Mouse (Mus musculus) small intestine, adult 2 months (tissue): ENCODE results near the gene Galp. TPM values are rescaled to one million over a fixed set of nuclear protein-coding genes. Genes with fewer than 3 reads are reported as not detected.
A peak's percentile ranks its signal among the peaks of the same experiment; 100 is the strongest.
"Not testable (repeated sequence)": the region's sequence is repeated elsewhere in the genome, so short reads cannot be mapped to it uniquely, and the experiment has no call there.

Experiments
- H3K27ac ChIP-seq: fragments of 200-500 bp; 2 replicates; pipeline ENCODE4 v1.5.1; 2012; ENCODE audit warnings: low read depth, low read length, control low read depth, inconsistent platforms; ENCODE audit not compliant: insufficient read depth
- H3K27me3 ChIP-seq: fragments of 200-500 bp; 2 replicates; pipeline ENCODE4 v1.6.1; 2012; ENCODE audit warnings: mild to moderate bottlenecking, moderate library complexity, low read length, inconsistent platforms; ENCODE audit not compliant: control insufficient read depth, insufficient read depth
- H3K36me3 ChIP-seq: fragments of 200-500 bp; 2 replicates; pipeline ENCODE4 v1.6.1; 2012; ENCODE audit warnings: mild to moderate bottlenecking, low read length, control low read depth, inconsistent platforms; ENCODE audit not compliant: control insufficient read depth, insufficient read depth
- H3K4me1 ChIP-seq: fragments of 200-500 bp; 2 replicates; pipeline ENCODE4 v1.6.1; 2012; ENCODE audit warnings: low read length, inconsistent platforms, mixed read lengths; ENCODE audit not compliant: control insufficient read depth, insufficient read depth, insufficient read length
- H3K4me3 ChIP-seq: fragments of 200-500 bp; 2 replicates; pipeline ENCODE4 v1.5.1; 2012; ENCODE audit warnings: low read depth, mild to moderate bottlenecking, control low read depth, inconsistent platforms, low read length, moderate library complexity
- CTCF ChIP-seq: fragments of 200-500 bp; IDR thresholded peaks from 2 replicates; pipeline ENCODE4 v1.5.1; 2012; ENCODE audit warnings: low read depth, mild to moderate bottlenecking, control low read depth, inconsistent platforms, low read length, moderate library complexity, mixed read lengths; ENCODE audit not compliant: insufficient replicate concordance, insufficient read length; ENCODE audit errors: extremely low read depth
- POLR2A ChIP-seq: fragments of 200-500 bp; IDR thresholded peaks from 2 replicates; pipeline ENCODE4 v1.6.1; 2012; ENCODE audit warnings: low read depth, mild to moderate bottlenecking, control low read depth, inconsistent platforms, low read length, moderate library complexity
- WGBS: fragments of 180-500 bp; shearing (Covaris S2); methylation state at CpG from one replicate; pipeline ENCODE4 v1.1.7; 2018; 5-methylcytosine and 5-hydroxymethylcytosine counted together
- polyA plus RNA-seq: library from polyadenylated mRNA; depleted of rRNA; stranded (reverse); fragments of >200 nt; gene quantifications from 2 replicates; pipeline ENCODE4 v1.2.3, GENCODE M21; 2012

Gene Galp
- polyA plus RNA-seq, 1 experiment, result not detected

DNA sequence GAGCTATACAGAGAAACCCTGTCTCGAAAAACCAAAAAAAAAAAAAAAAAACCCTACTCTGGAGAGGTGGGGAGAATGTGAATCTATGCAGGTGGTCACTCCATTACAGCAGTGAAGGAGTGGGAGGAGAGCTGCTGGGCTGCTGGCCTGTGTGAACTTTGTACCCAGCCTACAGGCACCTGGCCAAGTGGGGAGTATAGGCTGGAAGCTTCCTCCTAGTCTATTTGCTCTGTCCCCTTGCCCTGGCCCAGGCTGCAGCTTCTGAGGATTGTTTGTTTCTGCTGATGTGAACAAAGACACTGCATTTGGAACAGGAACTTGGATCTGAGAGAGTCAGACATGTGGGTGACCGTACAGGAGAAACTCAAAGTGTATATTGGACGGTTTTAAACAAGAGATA lies 27.5 kb upstream of the Galp start:
- no peak overlapping the region for H3K4me3 ChIP-seq
- no peaks in the 10 kb centered on the region for H3K36me3 ChIP-seq
- no peak for TF ChIP-seq POLR2A
- no peak for TF ChIP-seq CTCF
- no peaks in the 10 kb centered on the region for H3K27me3 ChIP-seq
- peak overlapping the region; percentile 69 for H3K27ac ChIP-seq
- 17% methylated on average over 3 of the region's 3 CpGs for WGBS
- peaks cover 5% of the 10 kb centered on the region; the same call in 1 of the 2 replicates for H3K4me1 ChIP-seq

DNA sequence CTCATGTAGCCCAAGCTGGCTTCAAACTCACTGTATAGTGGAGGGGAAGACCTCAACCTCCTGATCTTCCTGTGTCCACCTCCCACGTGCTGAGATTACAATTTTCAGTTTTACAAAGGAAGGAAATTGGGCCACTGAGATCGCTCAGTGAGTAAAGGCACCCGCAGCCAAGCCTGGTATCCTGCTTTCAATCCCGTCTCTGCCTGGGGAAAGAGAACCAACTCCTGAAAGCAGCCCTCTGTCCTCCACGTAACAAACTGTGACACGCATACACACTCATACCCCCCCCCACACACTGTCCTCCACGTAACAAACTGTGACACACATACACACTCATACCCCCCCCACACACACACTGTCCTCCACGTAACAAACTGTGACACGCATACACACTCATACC lies 26.5 kb upstream of the Galp start:
- TF ChIP-seq POLR2A (no peak), CTCF (no peak)
- peak overlapping the region; percentile 44; the same call in 1 of the 2 replicates for H3K27ac ChIP-seq
- 72% methylated on average over 9 of the region's 9 CpGs for WGBS
- no peaks in the 10 kb centered on the region for H3K36me3 ChIP-seq
- no peaks in the 10 kb centered on the region for H3K27me3 ChIP-seq
- H3K4me1 ChIP-seq, result peaks cover 5% of the 10 kb centered on the region; the same call in 1 of the 2 replicates
- H3K4me3 ChIP-seq, result no peak overlapping the region

DNA sequence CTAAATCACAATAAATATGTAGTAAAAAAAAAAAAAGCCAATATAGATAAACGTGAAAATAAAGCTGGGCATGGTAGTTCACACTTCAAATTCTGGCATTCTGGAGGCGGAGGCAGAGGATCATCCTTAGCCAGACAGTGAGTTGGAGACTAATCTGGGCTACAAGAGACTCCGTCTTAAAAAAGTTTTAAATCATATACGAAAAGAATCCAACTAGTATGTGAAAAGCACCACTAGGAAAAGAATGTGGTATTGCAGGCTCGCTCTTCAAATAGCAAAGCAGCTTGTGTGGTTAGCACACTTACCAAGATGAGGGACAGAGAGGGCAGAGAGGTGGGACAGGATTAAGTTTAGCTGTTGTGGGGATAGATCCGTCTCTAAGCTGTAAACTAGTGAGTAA lies 26.0 kb upstream of the Galp start:
- H3K36me3 ChIP-seq, result 0 out of 2 replicates have a peak, but pooled peaks cover 1% of the 10 kb centered on the region
- H3K27ac ChIP-seq, result peak overlapping the region; percentile 41
- 49% methylated on average over 6 of the region's 6 CpGs for WGBS
- H3K4me1 ChIP-seq, result peaks cover 5% of the 10 kb centered on the region; the same call in 1 of the 2 replicates
- no peak overlapping the region for H3K4me3 ChIP-seq
- H3K27me3 ChIP-seq, result no peaks in the 10 kb centered on the region
- TF ChIP-seq CTCF (no peak), POLR2A (no peak)

DNA sequence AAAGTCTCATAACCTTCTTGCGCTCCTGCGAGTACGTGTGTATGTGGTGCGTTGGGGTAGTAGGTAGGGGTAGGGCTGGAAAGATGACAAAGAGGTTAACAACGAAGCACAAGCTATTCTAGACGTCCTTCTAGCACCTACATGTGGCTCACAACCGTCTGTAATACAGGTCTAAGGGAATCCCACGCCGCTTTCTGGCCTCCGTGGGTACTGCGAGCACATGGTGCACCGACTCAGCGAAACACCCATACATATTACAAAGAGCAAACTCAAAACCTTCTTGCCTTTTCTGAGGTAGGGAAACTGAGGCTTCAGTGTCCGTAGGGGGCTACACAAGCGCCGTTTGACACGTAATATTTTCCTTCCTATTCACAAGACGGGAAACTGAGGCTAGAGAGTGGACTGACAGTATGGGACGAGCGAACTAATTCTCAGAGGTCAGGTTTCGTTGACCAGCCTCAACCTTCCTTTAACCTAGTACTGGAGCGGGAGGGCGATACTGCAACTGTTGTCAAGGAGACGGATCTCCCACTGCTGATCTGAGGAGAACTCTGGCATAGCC lies 25.4 kb upstream of the Galp start:
- Histone ChIP-seq H3K27ac (peak overlapping the region; percentile 41), H3K27me3 (no peaks in the 10 kb centered on the region), H3K36me3 (0 out of 2 replicates have a peak, but pooled peaks cover 2% of the 10 kb centered on the region), H3K4me1 (peaks cover 5% of the 10 kb centered on the region; the same call in 1 of the 2 replicates), H3K4me3 (peak overlapping the region; percentile 91)
- WGBS, result under 1% methylated on average over 24 of the region's 24 CpGs
- TF ChIP-seq POLR2A, result no peak
- TF ChIP-seq CTCF, result peak; percentile 59; the same call in 1 of the 2 replicates

GRCm38 (mm10) chr7:6172006-6172649 lies 24.8 kb upstream of the Galp start, which contains the start of gene Zfp444:
Zfp444 (plus strand) TSS chr7:6172226.
- 1% methylated on average over 37 of the region's 37 CpGs for WGBS
- H3K27me3 ChIP-seq, result no peaks in the 10 kb centered on the region
- peak within 1 kb of the TSS; percentile 91 for H3K4me3 ChIP-seq
- peaks cover 5% of the 10 kb centered on the region; the same call in 1 of the 2 replicates for H3K4me1 ChIP-seq
- TF ChIP-seq CTCF (no peak), POLR2A (0 out of 2 replicates have a peak, but pooled peaks have one; percentile 30)
- H3K36me3 ChIP-seq, result 0 out of 2 replicates have a peak, but pooled peaks cover 2% of the 10 kb centered on the region
- peak within 1 kb of the TSS; percentile 41 for H3K27ac ChIP-seq

DNA sequence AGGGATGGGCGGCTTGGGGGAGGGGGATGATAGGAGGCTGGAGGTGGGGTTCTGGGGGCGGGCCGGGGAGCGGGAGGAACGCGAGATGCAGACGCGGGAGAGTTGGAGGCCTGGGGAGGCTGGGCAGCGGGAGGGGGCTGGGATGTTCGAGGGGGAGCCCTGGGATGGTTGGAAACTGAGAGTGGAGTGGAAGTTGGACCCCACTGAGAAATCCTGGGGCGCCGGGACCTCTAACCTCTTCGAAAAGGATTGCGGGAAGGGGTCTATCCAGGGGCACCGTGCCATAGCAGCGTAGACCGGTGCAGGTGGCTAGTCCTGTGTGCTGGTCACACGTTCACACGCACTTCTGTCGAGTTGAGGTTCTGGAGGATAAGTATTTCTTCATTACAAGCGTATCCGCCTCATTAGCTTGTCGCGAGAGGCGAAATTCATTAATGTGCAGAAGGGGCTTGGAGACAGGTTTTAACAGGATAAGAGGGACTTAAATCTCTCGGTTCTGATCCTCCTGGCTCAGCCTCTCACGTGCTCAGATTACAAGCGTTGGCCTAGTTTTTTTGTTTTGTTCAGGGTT lies 24.1 kb upstream of the Galp start:
- Histone ChIP-seq H3K27ac (peak overlapping the region; percentile 41; the same call in 1 of the 2 replicates), H3K27me3 (no peaks in the 10 kb centered on the region), H3K36me3 (0 out of 2 replicates have a peak, but pooled peaks cover 2% of the 10 kb centered on the region), H3K4me3 (peak overlapping the region; percentile 91), H3K4me1 (peaks cover 5% of the 10 kb centered on the region; the same call in 1 of the 2 replicates)
- TF ChIP-seq CTCF (no peak), POLR2A (no peak)
- 3% methylated on average over 27 of the region's 28 CpGs for WGBS

- no peak overlapping the region for H3K4me3 ChIP-seq
- H3K36me3 ChIP-seq, result 0 out of 2 replicates have a peak, but pooled peaks cover 2% of the 10 kb centered on the region
- H3K27ac ChIP-seq, result no peak overlapping the region
- TF ChIP-seq CTCF, result no peak
- no peak for TF ChIP-seq POLR2A
- H3K4me1 ChIP-seq, result peaks cover 5% of the 10 kb centered on the region; the same call in 1 of the 2 replicates
- no peaks in the 10 kb centered on the region for H3K27me3 ChIP-seq
- WGBS, result 42% methylated on average over 8 of the region's 8 CpGs
Measured at GRCm38 (mm10) chr7:6173872-6174271, 23.0 kb upstream of the Galp start.

DNA sequence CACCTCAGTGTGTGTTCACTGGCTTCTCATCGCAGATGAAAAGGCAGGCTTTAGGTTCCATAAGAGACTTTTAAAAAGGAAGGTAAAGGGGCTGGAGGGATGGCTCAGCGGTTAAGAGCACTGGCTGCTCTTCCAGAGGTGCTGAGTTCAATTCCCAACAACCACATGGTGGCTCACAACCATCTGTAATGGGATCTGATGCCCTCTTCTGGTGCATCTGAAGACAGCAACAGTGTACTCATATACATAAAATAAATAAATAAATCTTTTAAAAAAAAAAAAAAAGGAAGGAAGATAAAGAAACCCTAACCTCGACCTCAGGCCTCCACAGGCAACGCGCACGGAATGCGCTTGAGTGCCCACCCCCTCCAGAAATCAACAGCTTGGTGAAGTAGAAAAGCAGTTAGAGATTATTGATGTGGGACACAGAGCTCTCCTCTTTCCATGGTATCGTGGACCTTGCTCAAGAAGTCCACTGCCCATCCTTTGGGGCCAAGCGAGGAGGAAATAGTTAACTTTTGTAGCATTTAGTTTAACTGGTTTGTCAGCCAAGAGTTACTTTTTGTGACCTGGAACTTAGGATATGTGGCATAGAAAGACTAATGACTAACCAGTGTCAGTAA lies 22.4 kb upstream of the Galp start:
- not testable (repeated sequence) for H3K27me3 ChIP-seq, H3K4me1 ChIP-seq, H3K36me3 ChIP-seq, H3K4me3 ChIP-seq, H3K27ac ChIP-seq
- 69% methylated on average over 9 of the region's 9 CpGs for WGBS
